Mouse (Mus musculus) hindbrain, embryonic 15.5 days (tissue): ENCODE measurements at regions not wholly inside any gene's neighbourhood (a gene's known extent, or its start where the extent isn't known, plus 50 kb on each side); places are given as distances from the start of the nearest gene placed in this dataset.
A peak's percentile ranks its signal among the peaks of the same experiment; 100 is the strongest.

Experiments used
- ATAC-seq: fragments of 200-750 bp; cut with Nextera tagmentation; 2 replicates; pipeline ENCODE4 v1.8.0; 2017; ENCODE audit warnings: low read depth, moderate number of reproducible peaks, moderate TSS enrichment; ENCODE audit not compliant: low FRiP score
- H3K27ac ChIP-seq: fragments of 300-500 bp; sonication (generic); replicated peaks from 2 replicates; pipeline ENCODE4 v1.5.1; 2015; ENCODE audit warnings: mild to moderate bottlenecking, inconsistent platforms
- H3K27me3 ChIP-seq: fragments of 300-500 bp; sonication (generic); 2 replicates; pipeline ENCODE4 v1.6.1; 2015; ENCODE audit warnings: control low read depth, inconsistent platforms
- H3K36me3 ChIP-seq: fragments of 300-500 bp; sonication (generic); 2 replicates; pipeline ENCODE4 v1.6.1; 2015; ENCODE audit warnings: control low read depth, inconsistent platforms
- H3K4me1 ChIP-seq: fragments of 300-500 bp; sonication (generic); replicated peaks from 2 replicates; pipeline ENCODE4 v1.6.1; 2015; ENCODE audit warnings: control low read depth, inconsistent platforms
- H3K4me2 ChIP-seq: fragments of 300-500 bp; sonication (generic); 2 replicates; pipeline ENCODE4 v1.6.1; 2015; ENCODE audit warnings: moderate library complexity, mild to moderate bottlenecking, inconsistent platforms
- H3K4me3 ChIP-seq: fragments of 300-500 bp; sonication (generic); 2 replicates; pipeline ENCODE4 v1.5.1; 2015; ENCODE audit warnings: mild to moderate bottlenecking, inconsistent platforms
- H3K9ac ChIP-seq: fragments of 300-500 bp; sonication (generic); 2 replicates; pipeline ENCODE4 v1.6.1; 2015; ENCODE audit warnings: inconsistent platforms
- H3K9me3 ChIP-seq: fragments of 300-500 bp; sonication (generic); 2 replicates; pipeline ENCODE4 v1.6.1; 2016; ENCODE audit warnings: control low read depth, inconsistent platforms
- WGBS: fragments of 180-500 bp; shearing (Covaris S2); methylation state at CpG from one replicate; pipeline ENCODE4 v1.1.7; 2015; 5-methylcytosine and 5-hydroxymethylcytosine counted together

DNA sequence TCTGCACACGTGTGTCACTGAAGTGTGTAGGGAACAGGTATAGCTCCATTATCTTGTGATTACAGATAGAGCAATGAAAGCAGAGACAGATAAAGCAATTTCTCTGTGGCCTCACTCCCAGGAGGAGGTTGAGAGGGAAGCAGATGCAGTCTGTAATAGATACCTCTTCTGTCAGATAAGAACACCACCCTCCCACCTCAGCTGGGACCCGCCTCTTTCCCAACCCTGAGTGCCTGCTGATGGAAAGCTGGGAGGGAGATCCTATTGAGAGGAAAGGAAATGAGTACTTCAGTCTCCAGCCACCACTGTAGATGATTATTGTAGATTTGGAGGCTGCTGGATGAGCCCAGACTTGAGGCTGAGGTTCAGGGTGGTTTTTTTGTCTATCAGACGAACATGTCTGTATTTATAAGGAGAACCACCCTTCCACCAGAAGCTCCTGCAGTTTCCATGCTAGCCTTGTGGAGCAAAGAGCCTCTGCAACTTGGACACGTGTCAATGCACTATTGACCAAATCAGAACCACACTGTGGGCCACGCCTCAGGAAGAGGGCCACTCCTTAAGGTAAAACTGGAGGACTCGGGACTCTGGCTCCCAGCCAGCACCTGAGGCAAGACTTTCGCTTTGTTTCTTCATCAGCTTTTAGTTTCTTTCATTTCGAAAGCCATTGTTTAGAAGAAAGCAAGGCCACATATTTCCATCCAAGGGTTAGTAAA lies 55.3 kb upstream of the Plekha5 start:
- H3K9ac ChIP-seq: no peak overlapping the region
- H3K4me2 ChIP-seq: no peak overlapping the region
- no peaks in the 10 kb centered on the region for H3K27me3 ChIP-seq
- 80% methylated on average over 8 of the region's 8 CpGs for WGBS
- no peaks in the 10 kb centered on the region for H3K36me3 ChIP-seq
- H3K4me1 ChIP-seq: no peaks in the 10 kb centered on the region
- H3K4me3 ChIP-seq: no peak overlapping the region
- H3K9me3 ChIP-seq: no peaks in the 10 kb centered on the region
- ATAC-seq: no peak
- H3K27ac ChIP-seq: no peak overlapping the region

DNA sequence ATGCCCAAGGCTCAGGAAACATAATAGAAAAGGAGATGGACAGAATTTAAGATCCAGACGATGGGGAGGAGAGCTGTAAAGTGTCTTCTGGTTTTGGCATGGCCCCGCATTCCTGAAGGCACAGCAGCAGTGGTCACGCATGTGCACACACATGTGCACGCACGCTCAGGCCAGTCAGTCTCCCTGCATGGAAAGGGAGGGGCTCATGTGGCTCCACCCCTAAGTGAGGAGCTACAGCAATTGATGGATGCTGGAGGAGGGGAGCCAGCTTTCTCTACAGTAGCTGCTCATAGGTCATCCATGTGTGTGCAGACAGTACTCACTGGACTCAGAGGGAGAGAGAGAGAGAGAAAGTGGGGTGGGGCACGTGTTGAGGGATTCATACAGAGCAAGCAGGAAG lies 56.6 kb upstream of the Plekha5 start:
- Histone ChIP-seq H3K4me2 (no peak overlapping the region), H3K4me1 (no peaks in the 10 kb centered on the region), H3K27me3 (no peaks in the 10 kb centered on the region), H3K27ac (no peak overlapping the region), H3K36me3 (no peaks in the 10 kb centered on the region), H3K9me3 (no peaks in the 10 kb centered on the region), H3K9ac (no peak overlapping the region), H3K4me3 (no peak overlapping the region)
- 90% methylated on average over 6 of the region's 6 CpGs for WGBS
- ATAC-seq: 0 out of 2 replicates have a peak, but pooled peaks have one; percentile 51

DNA sequence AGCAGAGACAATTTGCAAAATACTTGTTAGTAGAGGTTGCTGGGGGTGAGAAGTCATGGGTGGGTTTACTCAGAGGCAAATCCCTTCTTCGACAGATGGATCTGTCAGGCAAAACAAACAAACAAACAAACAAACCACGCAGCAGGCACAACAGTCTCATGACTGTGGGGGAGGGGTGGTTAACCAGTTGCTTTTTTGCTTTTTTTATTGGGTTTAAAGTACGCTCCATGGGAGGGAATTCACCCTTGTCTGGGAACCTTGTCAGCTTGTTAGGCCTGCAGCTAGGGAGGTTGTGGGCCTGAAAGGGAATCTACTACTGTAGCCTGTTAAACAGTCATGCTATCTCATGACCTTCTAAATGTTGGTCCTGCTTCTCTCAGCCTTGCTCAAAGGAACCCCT lies 57.1 kb upstream of the Plekha5 start:
- Histone ChIP-seq H3K36me3 (no peaks in the 10 kb centered on the region), H3K9me3 (no peaks in the 10 kb centered on the region), H3K27ac (no peak overlapping the region), H3K9ac (no peak overlapping the region), H3K4me1 (no peaks in the 10 kb centered on the region), H3K4me3 (no peak overlapping the region), H3K4me2 (no peak overlapping the region), H3K27me3 (no peaks in the 10 kb centered on the region)
- no peak for ATAC-seq
- WGBS: 62% methylated on average over 3 of the region's 3 CpGs

DNA sequence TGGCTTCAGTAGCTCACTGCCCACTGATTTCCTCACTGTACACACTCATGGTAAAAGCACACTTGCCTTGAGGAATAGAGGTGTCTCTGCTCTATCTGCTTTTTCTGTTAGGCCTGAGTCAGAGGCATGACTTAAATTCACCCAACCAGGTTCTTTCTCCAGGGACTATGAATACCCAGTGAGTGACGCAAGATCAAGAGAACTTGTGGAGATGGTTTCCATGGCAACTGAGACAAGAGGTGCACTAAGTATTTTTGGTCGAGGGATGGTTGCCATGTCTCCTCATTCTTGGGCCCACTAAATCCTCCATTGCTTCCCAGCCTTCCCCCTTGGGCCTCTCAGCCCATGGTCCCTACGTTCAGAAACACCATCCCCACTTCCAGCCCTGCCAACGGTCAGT lies 62.9 kb upstream of the Plekha5 start:
- Histone ChIP-seq H3K27me3 (no peaks in the 10 kb centered on the region), H3K9me3 (no peaks in the 10 kb centered on the region), H3K4me3 (no peak overlapping the region), H3K4me1 (no peaks in the 10 kb centered on the region), H3K27ac (no peak overlapping the region), H3K9ac (no peak overlapping the region), H3K4me2 (no peak overlapping the region), H3K36me3 (no peaks in the 10 kb centered on the region)
- no peak for ATAC-seq
- 71% methylated on average over 4 of the region's 4 CpGs for WGBS

DNA sequence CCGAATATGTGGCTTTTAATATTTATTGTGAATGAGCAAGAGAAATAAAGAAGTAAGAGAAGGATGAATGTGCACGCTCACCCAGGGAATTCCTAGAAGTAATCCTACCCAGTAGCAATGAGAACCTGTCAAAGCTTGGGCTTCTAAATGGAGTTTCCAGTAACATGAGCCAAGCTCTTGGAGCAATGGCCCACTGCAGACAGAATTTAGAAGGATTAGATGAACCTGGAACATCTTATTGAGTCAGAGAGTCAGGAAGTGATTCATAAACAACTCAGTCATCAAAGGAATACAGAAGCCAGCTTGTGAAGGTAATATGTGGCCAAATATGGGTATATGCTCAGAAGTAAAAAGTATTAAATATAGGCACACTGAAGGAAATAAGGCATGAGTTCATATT lies 66.0 kb upstream of the Plekha5 start:
- Histone ChIP-seq H3K9me3 (no peaks in the 10 kb centered on the region), H3K36me3 (no peaks in the 10 kb centered on the region), H3K9ac (no peak overlapping the region), H3K4me1 (no peaks in the 10 kb centered on the region), H3K4me3 (no peak overlapping the region), H3K27ac (no peak overlapping the region), H3K4me2 (no peak overlapping the region), H3K27me3 (no peaks in the 10 kb centered on the region)
- WGBS: 90% methylated on average over 2 of the region's 2 CpGs
- no peak for ATAC-seq

DNA sequence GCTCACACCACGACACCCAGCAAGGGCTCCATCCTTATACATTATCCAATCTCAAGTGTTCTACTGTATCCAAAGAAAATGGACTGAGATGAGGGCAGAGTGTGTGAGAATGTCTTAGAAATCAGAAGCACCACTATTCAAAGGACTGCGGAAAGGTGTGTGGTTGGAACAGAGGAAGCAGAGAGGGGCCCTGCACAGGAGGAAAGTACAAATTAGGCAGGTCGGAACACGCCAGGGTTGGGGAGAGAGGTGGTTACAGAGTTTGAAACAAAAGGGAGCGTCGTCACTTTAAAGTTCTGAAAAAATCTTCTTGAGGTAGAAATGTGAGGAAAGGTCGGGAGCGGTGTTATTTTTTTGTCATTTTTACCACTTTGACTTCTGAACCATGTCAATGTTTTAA lies 66.6 kb upstream of the Plekha5 start:
- H3K4me2 ChIP-seq: no peak overlapping the region
- no peak for ATAC-seq
- no peaks in the 10 kb centered on the region for H3K9me3 ChIP-seq
- no peak overlapping the region for H3K27ac ChIP-seq
- no peaks in the 10 kb centered on the region for H3K27me3 ChIP-seq
- 86% methylated on average over 8 of the region's 8 CpGs for WGBS
- H3K4me1 ChIP-seq: no peaks in the 10 kb centered on the region
- no peaks in the 10 kb centered on the region for H3K36me3 ChIP-seq
- H3K9ac ChIP-seq: no peak overlapping the region
- no peak overlapping the region for H3K4me3 ChIP-seq

DNA sequence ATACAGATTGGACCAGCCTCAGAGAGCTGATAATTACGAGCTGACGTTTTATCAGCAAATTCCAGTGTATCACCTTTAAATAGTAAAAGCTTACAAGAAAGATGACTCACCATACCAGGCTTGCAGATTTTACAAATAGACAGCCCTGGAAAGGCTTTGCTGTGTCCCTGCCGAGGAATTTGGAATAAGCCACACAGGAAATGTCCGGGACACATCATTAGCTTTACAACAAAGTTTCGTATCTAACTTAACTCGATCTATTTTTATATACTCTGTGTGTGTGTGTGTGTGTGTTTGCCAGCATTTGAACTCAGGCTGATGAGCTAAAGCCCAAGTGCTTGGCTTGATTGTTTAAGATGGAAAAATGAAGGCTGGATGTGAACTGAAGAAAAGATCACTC lies 69.8 kb upstream of the Plekha5 start:
- H3K4me1 ChIP-seq: no peaks in the 10 kb centered on the region
- no peaks in the 10 kb centered on the region for H3K36me3 ChIP-seq
- 83% methylated on average over 6 of the region's 6 CpGs for WGBS
- H3K9me3 ChIP-seq: no peaks in the 10 kb centered on the region
- H3K27me3 ChIP-seq: no peaks in the 10 kb centered on the region
- no peak overlapping the region for H3K9ac ChIP-seq
- ATAC-seq: no peak
- H3K4me2 ChIP-seq: no peak overlapping the region
- no peak overlapping the region for H3K4me3 ChIP-seq
- no peak overlapping the region for H3K27ac ChIP-seq

DNA sequence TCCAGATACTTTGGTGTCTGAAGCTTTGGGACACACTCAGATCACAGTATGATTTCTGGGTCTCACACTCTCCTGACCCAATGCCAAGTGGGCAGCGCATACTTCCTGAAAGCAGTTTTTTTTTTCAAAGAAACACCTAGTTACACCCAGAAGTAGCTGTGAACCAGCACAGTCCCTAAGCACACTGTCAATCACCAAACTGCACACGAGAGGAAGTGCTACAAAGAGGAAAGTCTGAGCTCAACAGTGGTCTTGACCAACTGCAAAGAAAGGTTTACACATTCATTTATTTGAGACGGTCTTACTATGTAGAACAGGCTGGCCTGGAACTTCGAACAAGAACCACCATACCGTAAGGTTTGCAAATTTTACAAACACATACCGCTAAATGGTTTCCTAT lies 70.2 kb upstream of the Plekha5 start:
- ATAC-seq: no peak
- no peak overlapping the region for H3K27ac ChIP-seq
- no peaks in the 10 kb centered on the region for H3K27me3 ChIP-seq
- no peaks in the 10 kb centered on the region for H3K4me1 ChIP-seq
- no peak overlapping the region for H3K9ac ChIP-seq
- no peak overlapping the region for H3K4me2 ChIP-seq
- no peak overlapping the region for H3K4me3 ChIP-seq
- 86% methylated on average over 6 of the region's 6 CpGs for WGBS
- no peaks in the 10 kb centered on the region for H3K36me3 ChIP-seq
- no peaks in the 10 kb centered on the region for H3K9me3 ChIP-seq

DNA sequence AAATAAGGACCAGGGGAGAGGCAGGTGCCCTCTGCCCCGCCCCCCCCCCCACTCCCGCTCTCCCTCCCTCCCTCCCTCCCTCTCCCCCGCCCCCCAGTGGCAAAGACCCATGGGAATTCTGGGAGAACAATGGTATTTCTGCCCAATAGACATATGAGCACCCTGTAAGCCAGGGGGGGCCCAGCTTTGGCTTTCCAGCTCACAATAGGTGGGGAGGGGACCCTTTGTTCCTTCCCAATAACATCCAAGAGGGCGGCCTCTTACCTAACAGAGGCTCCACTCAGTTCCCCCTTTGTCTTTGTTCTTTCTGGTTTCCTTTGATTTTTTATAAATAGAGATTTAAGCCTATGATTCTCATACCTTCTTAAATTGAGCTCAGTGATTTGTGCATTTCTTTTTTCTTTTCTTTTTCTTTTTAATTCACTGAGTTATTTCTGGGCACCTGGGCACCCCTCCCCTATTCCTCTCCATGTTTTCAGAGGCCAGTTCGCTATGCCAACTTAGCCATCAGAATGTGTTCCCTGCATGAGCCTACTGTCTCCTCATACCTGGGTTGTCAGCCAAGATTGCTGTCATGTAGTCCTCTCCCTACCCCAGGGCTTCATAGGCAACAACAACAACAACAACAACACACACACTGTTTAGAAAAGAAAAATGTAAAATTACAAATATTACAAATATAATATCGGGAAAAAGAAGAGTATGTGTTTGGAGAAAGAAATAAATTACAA lies 72.3 kb upstream of the Plekha5 start:
- Histone ChIP-seq H3K27me3 (no peaks in the 10 kb centered on the region), H3K4me2 (no peak overlapping the region), H3K9me3 (no peaks in the 10 kb centered on the region), H3K4me3 (no peak overlapping the region), H3K4me1 (no peaks in the 10 kb centered on the region), H3K9ac (no peak overlapping the region), H3K36me3 (no peaks in the 10 kb centered on the region), H3K27ac (no peak overlapping the region)
- WGBS: 52% methylated on average over 5 of the region's 6 CpGs
- ATAC-seq: no peak

DNA sequence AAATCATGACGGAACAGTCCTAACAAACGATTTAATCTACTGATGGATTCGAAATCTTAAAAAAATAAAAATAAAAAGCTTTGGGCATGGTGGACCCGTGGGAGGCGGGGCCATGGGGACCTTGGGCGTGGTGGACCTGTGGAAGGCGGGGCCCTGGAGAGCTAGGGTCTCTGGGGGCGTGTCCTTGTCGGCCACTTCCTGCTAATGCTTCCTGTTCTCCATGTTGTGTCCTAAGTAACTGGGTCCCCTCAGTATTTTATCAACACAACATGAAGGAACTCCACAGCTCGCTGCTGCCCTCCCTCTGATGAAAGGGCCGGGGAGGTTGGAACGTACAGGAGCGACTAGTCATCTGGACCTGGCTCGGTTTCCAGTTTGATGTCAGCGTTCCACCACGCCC lies 75.3 kb upstream of the Plekha5 start:
- 95% methylated on average over 16 of the region's 16 CpGs for WGBS

DNA sequence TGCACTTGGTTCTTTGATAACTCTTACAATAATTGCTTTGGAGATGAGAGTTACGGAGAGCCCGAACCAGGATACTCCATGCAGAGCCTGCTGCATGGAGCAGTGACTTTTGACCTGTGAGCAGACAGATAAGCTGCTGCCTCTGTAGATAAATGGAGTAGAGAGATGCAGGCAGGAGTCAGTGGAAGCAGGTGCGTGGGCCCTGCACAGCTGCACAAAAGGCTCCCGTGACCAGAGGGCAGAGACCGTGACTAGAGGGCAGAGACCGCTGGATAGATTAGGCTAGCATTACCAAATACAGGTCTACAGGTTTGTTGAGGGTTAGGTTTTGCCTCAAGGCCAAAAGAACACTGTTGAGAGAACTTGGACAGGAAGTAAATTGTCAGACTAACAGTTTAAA lies 76.9 kb upstream of the Plekha5 start:
- WGBS: 78% methylated on average over 6 of the region's 6 CpGs
- ATAC-seq: no peak

More for the DNA sequence above, 75.3 kb upstream of the Plekha5 start:
- Histone ChIP-seq H3K36me3 (no peaks in the 10 kb centered on the region), H3K4me3 (no peak overlapping the region), H3K4me2 (no peak overlapping the region), H3K27ac (no peak overlapping the region), H3K9me3 (no peaks in the 10 kb centered on the region), H3K4me1 (peaks cover 1% of the 10 kb centered on the region; the same call in 1 of the 2 replicates), H3K9ac (no peak overlapping the region), H3K27me3 (no peaks in the 10 kb centered on the region)
- 0 out of 2 replicates have a peak, but pooled peaks have one; percentile 56 for ATAC-seq

DNA sequence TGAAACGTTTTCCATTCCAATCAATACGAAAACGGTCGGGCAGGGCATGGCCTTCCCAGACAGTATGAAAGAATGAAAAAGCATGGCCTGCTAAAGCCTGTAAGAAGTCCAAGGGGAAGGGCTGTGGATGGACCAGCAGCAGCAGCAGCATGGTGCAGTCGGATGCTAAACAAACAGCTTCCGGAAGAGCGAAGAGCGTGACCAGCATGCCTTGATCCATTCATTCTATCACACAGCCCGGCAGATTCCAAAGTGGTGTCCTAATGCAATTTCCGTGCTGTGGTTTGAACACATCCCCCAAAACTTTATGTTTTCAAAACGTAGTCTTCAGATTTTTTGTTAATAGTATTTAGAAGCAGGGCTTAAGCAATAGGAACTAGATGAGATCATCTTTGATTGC lies 80.2 kb upstream of the Plekha5 start:
- Histone ChIP-seq H3K4me3 (no peak overlapping the region), H3K4me2 (no peak overlapping the region), H3K27ac (0 out of 2 replicates have a peak overlapping the region, but pooled peaks have one; percentile 0), H3K4me1 (peaks cover 12% of the 10 kb centered on the region; the same call in 1 of the 2 replicates), H3K36me3 (no peaks in the 10 kb centered on the region), H3K9ac (no peak overlapping the region), H3K9me3 (no peaks in the 10 kb centered on the region), H3K27me3 (no peaks in the 10 kb centered on the region)
- ATAC-seq: no peak
- 59% methylated on average over 11 of the region's 11 CpGs for WGBS

More for the DNA sequence above, 76.9 kb upstream of the Plekha5 start:
- peaks cover 8% of the 10 kb centered on the region; the same call in 1 of the 2 replicates for H3K4me1 ChIP-seq
- H3K9ac ChIP-seq: no peak overlapping the region
- H3K36me3 ChIP-seq: no peaks in the 10 kb centered on the region
- no peaks in the 10 kb centered on the region for H3K27me3 ChIP-seq
- no peaks in the 10 kb centered on the region for H3K9me3 ChIP-seq
- H3K27ac ChIP-seq: no peak overlapping the region
- H3K4me3 ChIP-seq: no peak overlapping the region
- H3K4me2 ChIP-seq: no peak overlapping the region
